Mouse (Mus musculus) ES-E14 (cell line): Measurements from ENCODE around the gene Kcnh1. TPM values are rescaled to one million over a fixed set of nuclear protein-coding genes. Genes with fewer than 3 reads are reported as not detected.

Experiments used
- DNase-seq: peaks from one replicate; pipeline ENCODE4 v3.0.0-alpha.2; 2013; ENCODE audit warnings: low read depth, low spot score
- H3K27ac ChIP-seq: 2 replicates; pipeline ENCODE4 v1.5.1; 2012; ENCODE audit warnings: low read depth, mild to moderate bottlenecking, low read length, moderate library complexity, mixed read lengths; ENCODE audit not compliant: poor library complexity, insufficient read depth, severe bottlenecking
- H3K36me3 ChIP-seq: 2 replicates; pipeline ENCODE4 v1.6.1; 2012; ENCODE audit warnings: mild to moderate bottlenecking, low read length, moderate library complexity, mixed read lengths; ENCODE audit not compliant: control insufficient read depth, poor library complexity, insufficient read depth, severe bottlenecking
- H3K4me1 ChIP-seq, 2 experiments: fragments of 150-350 bp in 1 of 2; sonication (generic) in 1 of 2; 2 replicates each; pipeline ENCODE4 v1.6.1; 2012; ENCODE audit warnings: low read length in 2 of 2, mild to moderate bottlenecking in 1 of 2, mixed read lengths in 1 of 2; ENCODE audit not compliant: control insufficient read depth in 2 of 2, insufficient read depth in 2 of 2, poor library complexity in 1 of 2
- H3K4me3 ChIP-seq, 2 experiments: fragments of 150-350 bp in 1 of 2; sonication (generic) in 1 of 2; 2 replicates each; pipeline ENCODE4 v1.5.1; 2012; ENCODE audit warnings: low read length in 2 of 2, low read depth in 1 of 2, mild to moderate bottlenecking in 1 of 2, mixed read lengths in 1 of 2; ENCODE audit not compliant: insufficient read depth in 1 of 2, poor library complexity in 1 of 2, severe bottlenecking in 1 of 2
- H3K9ac ChIP-seq: 2 replicates; pipeline ENCODE4 v1.6.1; 2012; ENCODE audit warnings: low read depth, mild to moderate bottlenecking, low read length, mixed read lengths; ENCODE audit not compliant: poor library complexity, insufficient read depth, severe bottlenecking
- H3K9me3 ChIP-seq: fragments of 150-350 bp; sonication (generic); 2 replicates; pipeline ENCODE4 v1.6.1; 2012; ENCODE audit warnings: low read depth, mild to moderate bottlenecking, low read length; ENCODE audit not compliant: control insufficient read depth, insufficient read depth
- CHD2 ChIP-seq: IDR thresholded peaks from 2 replicates; pipeline ENCODE4 v1.6.1; 2014; ENCODE audit warnings: mild to moderate bottlenecking, low read depth, low read length, inconsistent platforms
- HCFC1 ChIP-seq: IDR thresholded peaks from 2 replicates; pipeline ENCODE4 v1.6.1; 2012; ENCODE audit warnings: low read length, inconsistent platforms, borderline replicate concordance; ENCODE audit not compliant: insufficient read depth
- MAFK ChIP-seq: IDR thresholded peaks from 2 replicates; pipeline ENCODE4 v1.6.1; 2014; ENCODE audit warnings: mild to moderate bottlenecking, low read depth, low read length, inconsistent platforms; ENCODE audit not compliant: insufficient read depth
- ZC3H11A ChIP-seq: IDR thresholded peaks from 2 replicates; pipeline ENCODE4 v1.6.1; 2012; ENCODE audit warnings: low read depth, mild to moderate bottlenecking, inconsistent platforms, low read length, borderline replicate concordance
- ZNF384 ChIP-seq: IDR thresholded peaks from 2 replicates; pipeline ENCODE4 v1.6.1; 2012; ENCODE audit warnings: low read depth, low read length, inconsistent platforms
- in situ Hi-C, 2 experiments: fragments of 600-800 bp; cut with MboI; formaldehyde crosslinking; loops; one replicate each; pipeline ENCODE4 v1.15.1; 2025; ENCODE audit warnings: low sequenced_read_pairs in 2 of 2, inconsistent platforms in 1 of 2; ENCODE audit not compliant: unreplicated experiment in 2 of 2
- total RNA-seq: library from RNA; depleted of rRNA; stranded (reverse); fragments of 300-350 nt; gene quantifications from 2 replicates; pipeline ENCODE4 v1.2.3, GENCODE M21; 2012

The Kcnh1 gene
- total RNA-seq, 1 experiment, result 0.71 TPM

- H3K36me3 ChIP-seq, result no peaks in the 10 kb centered on the region
- no peak overlapping the region for H3K27ac ChIP-seq
- H3K4me3 ChIP-seq, result no peak overlapping the region
- in situ Hi-C loops, result no loop called here
- TF ChIP-seq MAFK (no peak), ZNF384 (no peak), HCFC1 (no peak), ZC3H11A (no peak), CHD2 (no peak)
- H3K9ac ChIP-seq, result no peak overlapping the region
- no peak for DNase-seq
- no peaks in the 10 kb centered on the region for H3K4me1 ChIP-seq
- no peaks in the 10 kb centered on the region for H3K9me3 ChIP-seq
Measured at GRCm38 (mm10) chr1:192533016-192533415, 342.4 kb downstream of the Kcnh1 start.

GRCm38 (mm10) chr1:192536440-192536839 lies 345.9 kb downstream of the Kcnh1 start:
- Histone ChIP-seq H3K4me3 (no peak overlapping the region), H3K36me3 (no peaks in the 10 kb centered on the region), H3K4me1 (no peaks in the 10 kb centered on the region), H3K9me3 (no peaks in the 10 kb centered on the region), H3K9ac (no peak overlapping the region), H3K27ac (no peak overlapping the region)
- no peak for DNase-seq
- TF ChIP-seq MAFK, result no peak
- no peak for TF ChIP-seq ZNF384
- in situ Hi-C loops, result no loop called here

DNA sequence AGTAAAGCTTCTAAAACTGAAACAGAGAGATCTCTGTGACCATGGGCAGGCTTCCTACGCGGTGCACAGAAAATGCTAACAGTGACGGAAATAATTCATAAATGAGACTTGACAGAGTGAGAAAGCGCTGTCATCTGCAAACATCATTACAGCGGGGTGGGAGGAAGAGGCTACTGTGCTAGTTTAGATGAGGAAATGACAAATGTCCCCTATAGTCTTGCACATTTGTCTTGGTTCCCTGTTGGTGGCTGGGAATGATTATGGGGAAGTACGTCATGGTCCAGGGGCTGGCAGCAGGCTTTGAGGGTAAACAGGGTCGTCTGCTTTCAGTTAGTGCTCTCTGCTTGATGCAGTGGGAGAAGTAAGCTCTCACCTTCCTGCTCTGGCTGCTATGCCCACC lies 346.6 kb downstream of the Kcnh1 start:
- Histone ChIP-seq H3K9me3 (no peaks in the 10 kb centered on the region), H3K36me3 (no peaks in the 10 kb centered on the region), H3K9ac (no peak overlapping the region), H3K27ac (no peak overlapping the region), H3K4me3 (no peak overlapping the region), H3K4me1 (no peaks in the 10 kb centered on the region)
- in situ Hi-C loops, result no loop called here
- TF ChIP-seq ZNF384 (no peak), HCFC1 (no peak)
- DNase-seq, result no peak

DNA sequence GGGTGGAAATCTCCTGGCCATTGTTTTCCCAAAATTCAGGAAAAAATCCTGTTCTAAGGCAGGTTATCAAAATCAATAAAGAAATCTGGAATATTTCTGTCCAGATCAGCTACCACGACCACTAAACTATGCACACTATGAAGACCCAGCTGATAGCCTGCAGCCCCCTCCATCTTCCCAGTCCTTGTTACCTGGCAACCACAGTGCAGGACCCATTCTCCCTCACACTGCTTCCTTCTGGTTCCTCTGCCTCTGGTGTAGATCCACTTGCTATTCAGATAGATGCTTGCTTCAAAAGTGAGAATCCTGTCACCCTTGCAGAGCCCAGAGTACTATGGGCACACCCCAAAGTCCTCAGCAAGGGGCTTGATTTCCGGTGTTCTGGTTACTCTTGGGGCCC lies 351.5 kb downstream of the Kcnh1 start:
- H3K9me3 ChIP-seq, result no peaks in the 10 kb centered on the region
- H3K27ac ChIP-seq, result no peak overlapping the region
- in situ Hi-C loops, result no loop called here
- no peak for TF ChIP-seq MAFK
- TF ChIP-seq ZNF384, result no peak
- TF ChIP-seq ZC3H11A, result no peak
- no peak for TF ChIP-seq CHD2
- no peak for TF ChIP-seq HCFC1
- no peak overlapping the region for H3K9ac ChIP-seq
- H3K4me3 ChIP-seq, result no peak overlapping the region
- no peaks in the 10 kb centered on the region for H3K36me3 ChIP-seq
- no peak for DNase-seq
- no peaks in the 10 kb centered on the region for H3K4me1 ChIP-seq

- no peak overlapping the region for H3K4me3 ChIP-seq
- in situ Hi-C loops, result no loop called here
- H3K4me1 ChIP-seq, result no peaks in the 10 kb centered on the region
- TF ChIP-seq ZC3H11A, result no peak
- TF ChIP-seq HCFC1, result no peak
- TF ChIP-seq ZNF384, result no peak
- TF ChIP-seq MAFK, result no peak
- TF ChIP-seq CHD2, result no peak
- no peaks in the 10 kb centered on the region for H3K36me3 ChIP-seq
- DNase-seq, result no peak
- no peak overlapping the region for H3K9ac ChIP-seq
- no peaks in the 10 kb centered on the region for H3K9me3 ChIP-seq
- no peak overlapping the region for H3K27ac ChIP-seq
Measured at GRCm38 (mm10) chr1:192543686-192544085, 353.1 kb downstream of the Kcnh1 start.
